Mouse (Mus musculus) embryonic stem cell, embryonic (primary cell): ENCODE measurements around the gene Man2a2.

ENCODE experiments used
- CTCF ChIA-PET, 4 experiments: fragments of 300-600 bp in 2 of 4; fragments of 350-600 bp in 2 of 4; sonication (Branson Sonifier 250); formaldehyde crosslinking; loops; one replicate each; lab custom pipeline; 2022; ENCODE audit warnings: inconsistent platforms in 2 of 4; lab: Charles Lee
- POLR2A ChIA-PET, 4 experiments: fragments of 300-600 bp in 2 of 4; fragments of 350-600 bp in 2 of 4; sonication (Branson Sonifier 250); formaldehyde crosslinking; loops; one replicate each; lab custom pipeline; 2022; ENCODE audit warnings: antibody characterized with exemption in 4 of 4, inconsistent platforms in 1 of 4; lab: Charles Lee

The Man2a2 gene

GRCm38 (mm10) chr7:80342858-80343257, 28.3 kb downstream of the Man2a2 start, which contains the start of gene Hddc3:
Gene Hddc3, plus strand, starts transcription at chr7:80343104.
- ChIA-PET POLR2A (interaction anchor here in 3 of 4 experiments (0.6 to 3.8 kb wide), 62 partner anchors 9 to 456 kb away, joined by 3 to 40 read pairs (median 4); partner anchors contain the start of genes Man2a2 (in 3 of the 3), Idh2 (in 2 of the 3), Ngrn (in 2 of the 3) and Rccd1 (in 2 of the 3)), CTCF (interaction anchor here (0.6 to 5.4 kb wide), 62 partner anchors 8 to 461 kb away, joined by 3 to 47 read pairs (median 4); partner anchors contain the start of genes Man2a2 (in 3 of the 4), Rccd1 (in 3 of the 4), Cib1 (in 1 of the 4) and Crtc3 (in 1 of the 4))

- POLR2A ChIA-PET, result interaction anchor here in 3 of 4 experiments (0.8 to 3.8 kb wide), 14 partner anchors 9 to 226 kb away, joined by 3 to 40 read pairs (median 5); partner anchors contain the start of genes Blm (in 1 of the 3), Idh2 (in 1 of the 3), Man2a2 (in 1 of the 3) and Rccd1 (in 1 of the 3)
These were observed 29.4 kb downstream of the Man2a2 start for GRCm38 (mm10) chr7:80341793-80342192.

DNA sequence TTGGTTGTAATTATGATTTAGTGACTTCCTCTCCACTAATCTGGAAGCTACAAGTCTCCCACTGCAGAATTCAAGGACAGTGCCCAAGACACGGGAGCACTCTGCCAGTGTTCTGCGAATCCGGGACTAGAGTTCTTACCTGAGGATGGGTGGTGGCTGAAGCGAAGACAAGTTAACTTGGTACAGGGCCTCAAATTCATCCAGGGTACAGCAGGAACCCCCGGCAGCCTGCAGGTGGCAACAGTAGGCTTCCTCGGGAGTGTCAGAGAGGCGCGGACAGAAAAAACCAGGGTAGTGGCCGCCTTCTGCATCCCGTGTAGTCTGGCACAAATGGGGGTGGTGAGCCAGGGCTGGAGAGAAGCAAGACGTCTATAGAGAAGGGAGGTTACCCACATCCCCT, 30.4 kb downstream of the Man2a2 start, which contains the start of gene Unc45a:
TSS of gene Unc45a (minus strand) at position 213 of the 400 bp plus-strand sequence.
- POLR2A ChIA-PET, result interaction anchor here in 3 of 4 experiments (0.6 to 9.4 kb wide), 17 partner anchors 15 to 549 kb away, joined by 3 to 86 read pairs (median 5); partner anchors contain the start of genes Rccd1 (in 3 of the 3), Blm (in 1 of the 3), Cib1 (in 1 of the 3) and Gdpgp1 (in 1 of the 3)
- CTCF ChIA-PET, result interaction anchor here (0.8 to 5.4 kb wide), 14 partner anchors 9 to 200 kb away, joined by 3 to 47 read pairs (median 4); partner anchors contain the start of gene Ttll13 (in 1 of the 4)

More at GRCm38 (mm10) chr7:80341793-80342192, 29.4 kb downstream of the Man2a2 start:
- CTCF ChIA-PET, result interaction anchor here in 3 of 4 experiments (0.6 to 5.4 kb wide), 14 partner anchors 11 to 230 kb away, joined by 3 to 47 read pairs (median 7); partner anchors contain the start of genes Rccd1 (in 1 of the 3) and Ttll13 (in 1 of the 3)

DNA sequence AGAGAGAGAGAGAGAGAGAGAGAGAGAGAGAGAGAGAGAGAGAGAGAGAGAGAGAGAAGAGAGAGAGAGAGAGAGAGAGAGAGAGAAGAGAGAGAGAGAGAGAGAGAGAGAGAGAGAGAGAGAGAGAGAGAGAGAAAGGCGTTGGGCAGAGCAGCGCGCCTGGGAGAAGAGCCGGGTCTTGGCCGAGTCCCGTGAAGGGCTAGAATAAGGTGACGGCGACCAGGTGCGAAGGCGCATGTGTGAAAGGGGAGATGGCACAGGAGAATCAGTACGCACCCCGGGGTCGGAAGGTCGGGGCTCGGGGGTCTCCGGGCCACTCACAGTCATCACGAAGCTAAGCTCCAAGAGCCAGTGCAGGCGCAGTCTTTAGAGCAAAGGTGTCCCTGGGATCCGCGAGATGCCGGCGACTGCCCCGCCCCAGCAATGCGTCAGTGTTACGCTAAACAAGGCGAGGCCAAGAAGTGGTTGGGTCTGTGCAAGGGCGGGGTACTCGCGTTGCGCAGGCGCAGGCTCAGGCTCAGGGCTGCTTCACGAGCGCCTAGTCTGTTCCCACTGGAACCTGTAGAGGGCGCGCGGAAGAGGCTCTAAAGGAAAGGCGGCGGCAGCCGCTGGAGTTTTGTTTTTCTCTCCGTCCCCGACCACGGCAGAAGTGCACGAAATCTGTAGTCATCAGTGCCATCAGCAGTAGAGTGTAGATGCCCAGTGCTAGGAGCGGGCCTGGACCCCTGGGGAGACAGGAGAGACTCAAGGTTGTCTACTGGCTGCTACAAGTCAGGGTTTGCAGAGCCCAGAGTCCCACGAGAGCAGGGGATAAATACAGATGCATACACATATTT, 31.2 kb downstream of the Man2a2 start:
- ChIA-PET CTCF (interaction anchor here (0.6 to 5.4 kb wide), 26 partner anchors 8 to 243 kb away, joined by 3 to 47 read pairs (median 3); partner anchors contain the start of gene Rccd1 (in 1 of the 4)), POLR2A (interaction anchor here in 3 of 4 experiments (0.6 to 9.4 kb wide), 29 partner anchors 8 to 550 kb away, joined by 3 to 86 read pairs (median 4); partner anchors contain the start of genes Rccd1 (in 3 of the 3), Blm (in 1 of the 3), Cib1 (in 1 of the 3) and Gdpgp1 (in 1 of the 3))

- CTCF ChIA-PET, result interaction anchor here (0.6 to 5.4 kb wide), 19 partner anchors 8 to 244 kb away, joined by 3 to 47 read pairs (median 3); partner anchors contain the start of gene Rccd1 (in 1 of the 4)
These were observed 31.8 kb downstream of the Man2a2 start for GRCm38 (mm10) chr7:80339371-80339770.

GRCm38 (mm10) chr7:80336932-80337331, 34.2 kb downstream of the Man2a2 start:
- ChIA-PET CTCF (interaction anchor here in 2 of 4 experiments (0.6 to 1.5 kb wide), 2 partner anchors 41 to 720 kb away, joined by 3 to 4 read pairs; no protein-coding TSS in a partner anchor), POLR2A (interaction anchor here in 3 of 4 experiments (0.7 to 9.4 kb wide), 11 partner anchors 8 to 426 kb away, joined by 3 to 86 read pairs (median 4); partner anchors contain the start of gene Rccd1 (in 3 of the 3))

More at GRCm38 (mm10) chr7:80339371-80339770, 31.8 kb downstream of the Man2a2 start:
- POLR2A ChIA-PET, result interaction anchor here in 3 of 4 experiments (0.6 to 9.4 kb wide), 30 partner anchors 9 to 225 kb away, joined by 3 to 86 read pairs (median 4); partner anchors contain the start of genes Rccd1 (in 3 of the 3), Blm (in 1 of the 3), Cib1 (in 1 of the 3) and Gdpgp1 (in 1 of the 3)

DNA sequence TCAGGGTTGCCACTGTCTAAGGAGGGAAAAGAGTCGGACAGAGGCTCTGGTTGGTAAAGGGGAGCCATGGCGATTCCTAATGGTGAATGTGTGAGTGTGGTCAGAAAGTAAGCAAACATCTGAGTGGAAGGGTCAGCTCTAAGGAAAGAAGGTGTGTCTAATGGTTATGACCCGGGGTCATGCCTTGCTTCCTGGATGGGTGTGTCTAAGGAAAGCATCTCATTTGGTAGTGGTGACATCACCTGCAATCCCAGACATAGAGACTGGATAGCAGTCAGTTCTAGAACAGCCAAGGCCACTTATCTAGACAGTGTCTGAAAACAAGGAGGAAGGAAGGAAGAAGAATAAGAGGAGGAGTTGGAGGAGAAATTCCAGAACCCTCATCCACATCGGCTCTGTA, 36.3 kb downstream of the Man2a2 start:
- POLR2A ChIA-PET, result interaction anchor here in 2 of 4 experiments (0.7 to 9.4 kb wide), 7 partner anchors 8 to 1012 kb away, joined by 3 to 86 read pairs (median 6); partner anchors contain the start of genes Rccd1 (in 2 of the 2) and Hddc3 (in 1 of the 2)
- CTCF ChIA-PET, result interaction anchor here in 1 of 4 experiments (0.5 to 0.9 kb wide), 3 partner anchors 8 to 553 kb away, joined by 3 to 4 read pairs (median 4); partner anchors contain the start of gene Hddc3

DNA sequence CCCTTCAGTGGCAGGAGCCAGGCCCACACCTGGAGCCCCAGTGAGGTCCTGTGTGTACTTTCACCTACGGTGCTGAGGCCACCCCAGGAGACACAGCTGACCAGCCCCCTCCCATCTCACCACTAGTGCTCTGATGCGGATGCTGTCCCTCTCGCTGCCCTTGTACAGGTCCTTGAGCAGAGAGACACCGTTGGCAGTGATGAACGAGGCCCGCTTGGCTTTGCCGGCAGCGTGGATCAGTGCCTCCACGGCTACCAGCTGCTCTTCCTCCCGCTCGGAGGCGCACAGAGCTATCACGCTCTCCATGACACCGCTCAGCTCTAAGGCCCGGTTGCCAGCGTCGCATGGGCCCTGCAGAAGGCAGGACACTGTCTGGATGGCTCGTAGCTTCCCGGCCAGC, 39.7 kb downstream of the Man2a2 start:
- ChIA-PET POLR2A (interaction anchor here in 3 of 4 experiments (0.7 to 3.5 kb wide), 11 partner anchors 8 to 139 kb away, joined by 3 to 28 read pairs (median 5); partner anchors contain the start of genes Hddc3 (in 3 of the 3) and Rccd1 (in 1 of the 3)), CTCF (interaction anchor here in 3 of 4 experiments (0.8 to 2.8 kb wide), 5 partner anchors 9 to 93 kb away, joined by 3 to 11 read pairs (median 3); partner anchors contain the start of genes Hddc3 (in 2 of the 3) and Unc45a (in 1 of the 3))

- ChIA-PET CTCF (interaction anchor here in 1 of 4 experiments (1.3 kb wide), 1 partner anchor 9 kb away, joined by 3 read pairs; no protein-coding TSS in a partner anchor), POLR2A (interaction anchor here in 2 of 4 experiments (2.4 to 4.0 kb wide), 3 partner anchors 11 to 13 kb away, joined by 8 to 23 read pairs (median 19); partner anchors contain the start of gene Hddc3 (in 1 of the 2))
These were observed 40.9 kb downstream of the Man2a2 start for GRCm38 (mm10) chr7:80330278-80330677.

DNA sequence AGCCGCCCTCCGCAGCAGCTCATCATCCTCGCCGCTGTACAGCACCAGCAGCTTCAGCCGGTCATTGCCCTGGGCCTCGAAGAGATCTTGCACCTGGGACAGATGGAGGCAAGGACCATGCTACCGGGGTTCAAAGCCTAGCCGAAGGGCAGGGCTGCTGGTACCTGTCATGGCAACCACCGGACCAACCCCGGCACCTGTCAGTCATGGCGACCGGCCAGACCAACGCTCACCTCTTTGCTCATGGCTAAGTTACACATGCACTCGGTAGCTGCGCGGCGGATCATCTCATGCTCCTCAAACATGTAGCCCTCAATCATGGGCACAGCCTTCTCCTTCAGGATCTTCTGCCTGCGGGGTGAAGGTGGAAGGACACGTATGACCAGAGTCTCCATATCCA, 45.1 kb downstream of the Man2a2 start:
- POLR2A ChIA-PET, result interaction anchor here (0.6 to 7.5 kb wide), 22 partner anchors 10 to 209 kb away, joined by 3 to 86 read pairs (median 4); partner anchors contain the start of genes Hddc3 (in 3 of the 4), Unc45a (in 2 of the 4), Blm (in 1 of the 4) and Man2a2 (in 1 of the 4)
- CTCF ChIA-PET, result interaction anchor here in 2 of 4 experiments (0.6 to 1.7 kb wide), 7 partner anchors 13 to 170 kb away, joined by 3 to 7 read pairs (median 4); partner anchors contain the start of gene Hddc3 (in 1 of the 2)

- CTCF ChIA-PET, result interaction anchor here in 3 of 4 experiments (0.5 to 2.5 kb wide), 15 partner anchors 14 to 233 kb away, joined by 3 to 12 read pairs (median 4); partner anchors contain the start of gene Hddc3 (in 1 of the 3)
These were observed 45.8 kb downstream of the Man2a2 start for GRCm38 (mm10) chr7:80325292-80325868.

GRCm38 (mm10) chr7:80324816-80325119, 46.4 kb downstream of the Man2a2 start:
- CTCF ChIA-PET, result interaction anchor here (0.5 to 2.5 kb wide), 19 partner anchors 15 to 1225 kb away, joined by 3 to 17 read pairs (median 5); partner anchors contain the start of gene Hddc3 (in 3 of the 4)
- POLR2A ChIA-PET, result interaction anchor here (0.5 to 7.5 kb wide), 143 partner anchors 8 to 1533 kb away, joined by 3 to 86 read pairs (median 4); partner anchors contain the start of genes Cib1 (in 3 of the 4), Gdpgp1 (in 3 of the 4), Idh2 (in 3 of the 4) and Ngrn (in 3 of the 4)

More at GRCm38 (mm10) chr7:80325292-80325868, 45.8 kb downstream of the Man2a2 start:
- POLR2A ChIA-PET, result interaction anchor here (0.6 to 7.5 kb wide), 53 partner anchors 9 to 1053 kb away, joined by 3 to 86 read pairs (median 4); partner anchors contain the start of genes Unc45a (in 3 of the 4), Hddc3 (in 2 of the 4), Blm (in 1 of the 4) and Fanci (in 1 of the 4)

GRCm38 (mm10) chr7:80324043-80324815, 46.9 kb downstream of the Man2a2 start, which contains the start of gene Rccd1:
Gene Rccd1, minus strand, starts transcription at chr7:80324454.
- CTCF ChIA-PET, result interaction anchor here (0.5 to 2.5 kb wide), 24 partner anchors 8 to 1224 kb away, joined by 3 to 17 read pairs (median 5); partner anchors contain the start of genes Hddc3 (in 3 of the 4) and Man2a2 (in 1 of the 4)
- POLR2A ChIA-PET, result interaction anchor here (0.5 to 7.5 kb wide), 170 partner anchors 8 to 1533 kb away, joined by 3 to 86 read pairs (median 4); partner anchors contain the start of genes Cib1 (in 3 of the 4), Gdpgp1 (in 3 of the 4), Hddc3 (in 3 of the 4) and Idh2 (in 3 of the 4)

GRCm38 (mm10) chr7:80323336-80323735, 47.8 kb downstream of the Man2a2 start:
- CTCF ChIA-PET, result interaction anchor here in 3 of 4 experiments (0.8 to 2.5 kb wide), 9 partner anchors 9 to 183 kb away, joined by 3 to 15 read pairs (median 5); partner anchors contain the start of genes Hddc3 (in 1 of the 3) and Man2a2 (in 1 of the 3)

More at GRCm38 (mm10) chr7:80323336-80323735, 47.8 kb downstream of the Man2a2 start:
- POLR2A ChIA-PET, result interaction anchor here (0.6 to 7.5 kb wide), 96 partner anchors 9 to 822 kb away, joined by 3 to 86 read pairs (median 5); partner anchors contain the start of genes Hddc3 (in 3 of the 4), Idh2 (in 3 of the 4), Ngrn (in 3 of the 4) and Cib1 (in 2 of the 4)
